Mouse (Mus musculus) testis, postnatal 10 days (tissue): ENCODE results near the gene Snrk.
A peak's percentile ranks its signal among the peaks of the same experiment; 100 is the strongest.
"Not testable (repeated sequence)": the region's sequence is repeated elsewhere in the genome, so short reads cannot be mapped to it uniquely, and the experiment has no call there.

Experiments
- DNase-seq: peaks from one replicate; pipeline ENCODE4 v3.0.0; 2021; ENCODE audit warnings: low spot score

The Snrk gene

GRCm38 (mm10) chr9:122143219-122143618 is 26.2 kb downstream of the Snrk start:
- DNase-seq = no peak

DNA sequence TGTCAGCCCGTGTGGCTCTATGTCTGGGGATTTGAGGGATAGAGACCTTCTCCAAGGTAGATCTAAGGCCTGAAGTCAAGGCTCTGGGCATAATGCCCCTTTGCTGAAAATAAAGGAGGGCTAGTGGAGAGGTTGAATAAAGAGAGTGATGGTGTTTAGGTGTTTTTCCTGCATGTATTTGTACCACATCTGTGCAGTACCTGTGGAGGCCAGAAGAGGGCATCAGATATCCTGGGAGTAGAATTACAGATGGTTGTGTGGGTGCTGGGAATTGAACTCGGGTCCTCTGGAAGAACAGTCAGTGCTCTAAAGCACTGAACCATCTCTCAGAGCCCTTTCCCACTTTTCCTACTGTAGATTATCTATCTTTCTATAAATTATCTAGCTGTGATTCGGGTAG is 27.7 kb downstream of the Snrk start:
- DNase-seq = no peak

GRCm38 (mm10) chr9:122145677-122146076 is 28.6 kb downstream of the Snrk start:
- no peak for DNase-seq

- no peak for DNase-seq
Observed at GRCm38 (mm10) chr9:122146124-122146870, 29.2 kb downstream of the Snrk start.

DNA sequence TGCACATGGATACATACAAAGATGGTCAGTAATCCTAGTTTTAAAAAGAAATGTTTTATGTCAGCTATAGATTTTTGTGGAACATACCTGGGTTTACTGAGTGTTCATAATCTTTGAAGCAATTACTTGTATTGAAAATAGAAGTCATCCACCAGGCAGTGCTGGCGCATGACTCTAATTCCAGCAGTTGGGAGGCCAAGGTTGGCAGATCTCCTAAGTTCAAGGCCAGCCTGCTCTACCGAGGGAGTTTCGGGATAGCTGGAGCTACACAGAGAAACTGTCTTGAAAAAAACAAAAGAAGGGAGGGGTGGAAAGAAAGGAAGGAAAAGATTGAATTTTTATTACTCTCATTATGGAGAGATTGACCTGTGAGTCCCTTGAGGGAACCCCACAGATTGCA is 31.3 kb downstream of the Snrk start:
- no peak for DNase-seq

- no peak for DNase-seq
Observed at GRCm38 (mm10) chr9:122149997-122150826, 33.1 kb downstream of the Snrk start.

DNA sequence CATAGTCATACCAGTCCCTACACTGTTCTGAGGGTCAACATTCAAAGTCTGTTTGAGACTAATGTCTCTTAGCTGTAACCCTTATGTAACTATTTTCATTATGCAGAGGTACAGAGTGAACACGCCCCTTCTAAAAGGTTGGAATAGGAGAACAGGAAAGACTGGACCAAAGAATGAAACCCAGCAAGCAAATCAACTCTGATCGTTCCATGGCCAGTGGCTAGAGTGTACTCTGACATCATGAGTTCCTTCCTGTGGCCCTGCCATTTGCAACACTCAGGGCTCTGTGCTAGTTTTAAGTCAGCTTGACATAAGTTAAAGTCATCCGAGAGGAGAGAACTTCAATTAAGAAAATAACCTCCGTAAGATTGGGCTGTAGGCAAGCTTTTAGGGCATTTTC is 35.0 kb downstream of the Snrk start:
- no peak for DNase-seq

DNA sequence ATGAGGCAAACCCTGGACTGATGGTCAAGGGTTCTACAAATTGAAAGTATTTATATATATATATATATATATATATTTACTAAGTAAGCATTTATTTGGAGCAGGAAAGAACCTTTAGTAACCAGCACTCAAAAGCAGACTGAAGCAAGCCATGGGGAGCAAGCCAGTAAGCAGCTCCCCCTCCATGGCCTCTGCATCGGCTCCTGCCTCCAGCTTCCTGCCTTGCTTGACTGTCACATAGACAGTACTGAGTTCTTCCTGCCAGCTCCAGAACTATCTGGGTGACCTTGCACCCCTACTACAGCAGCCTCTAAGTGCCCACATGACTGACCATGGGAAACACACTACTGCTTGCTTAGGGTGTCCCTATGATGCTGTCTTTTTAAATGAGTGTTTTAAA is 35.4 kb downstream of the Snrk start:
- no peak for DNase-seq

DNA sequence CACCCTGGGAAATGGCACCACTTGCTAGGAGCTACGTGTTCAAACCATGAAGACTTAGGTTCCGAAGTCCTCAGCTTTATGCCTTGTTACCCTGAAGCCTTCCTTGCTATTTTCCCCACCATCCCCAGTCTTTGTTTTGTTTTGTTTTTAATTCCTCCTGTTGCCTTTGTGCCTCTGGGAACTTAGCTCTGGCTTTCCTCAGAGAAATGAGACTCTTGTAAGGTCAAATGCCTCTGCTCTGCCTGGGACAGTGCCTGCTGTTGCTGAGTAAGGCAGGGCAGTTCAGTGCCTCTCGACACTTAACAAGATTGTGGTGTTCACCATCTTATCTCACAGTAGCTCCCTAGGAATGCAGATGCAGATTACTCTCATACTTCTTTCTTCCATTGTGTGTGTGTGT is 36.4 kb downstream of the Snrk start:
- DNase-seq = no peak

DNA sequence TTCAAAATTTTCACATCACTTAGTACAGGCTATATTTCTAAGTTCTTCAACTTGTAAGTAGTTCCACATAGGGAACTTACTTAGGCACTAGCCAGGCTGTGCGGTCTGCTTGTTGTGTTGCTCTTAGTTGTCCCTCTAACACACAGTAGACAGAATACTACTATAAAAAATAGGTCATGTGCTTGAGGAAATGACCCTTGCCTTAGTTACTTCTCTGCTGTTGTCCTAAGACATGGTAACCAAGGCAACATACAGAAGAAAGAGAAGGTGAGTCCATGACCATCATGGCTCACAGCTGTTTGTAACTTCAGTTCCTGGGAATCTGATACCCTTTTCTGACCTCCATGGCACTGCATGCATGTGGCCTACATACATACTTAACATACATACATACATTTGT is 38.1 kb downstream of the Snrk start:
- no peak for DNase-seq

- no peak for DNase-seq
Observed at GRCm38 (mm10) chr9:122156389-122157078, 39.5 kb downstream of the Snrk start.

GRCm38 (mm10) chr9:122157079-122157441 is 40.0 kb downstream of the Snrk start:
- DNase-seq = no peak

DNA sequence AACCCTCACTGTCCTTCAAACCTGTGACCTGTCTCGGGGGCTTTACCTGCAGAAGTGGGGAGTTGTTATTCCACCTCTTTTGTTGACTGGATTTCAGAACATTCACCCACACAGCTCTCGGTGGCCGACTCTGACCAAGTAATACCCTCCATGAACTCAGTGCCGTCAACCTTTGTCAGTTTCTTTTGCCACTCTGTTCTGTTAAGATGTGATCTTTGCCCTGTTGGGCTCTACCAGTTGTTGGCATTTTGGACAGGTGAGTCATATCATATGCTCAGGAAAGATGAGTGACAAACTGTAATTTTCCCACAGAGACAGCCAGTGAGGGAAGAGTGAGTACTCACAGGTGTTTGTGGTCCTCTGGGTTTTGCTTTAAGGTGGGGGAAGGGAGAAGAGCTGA is 47.5 kb downstream of the Snrk start:
- no peak for DNase-seq

- not testable (repeated sequence) for DNase-seq
Observed at GRCm38 (mm10) chr9:122167719-122168118, 50.7 kb downstream of the Snrk start.

DNA sequence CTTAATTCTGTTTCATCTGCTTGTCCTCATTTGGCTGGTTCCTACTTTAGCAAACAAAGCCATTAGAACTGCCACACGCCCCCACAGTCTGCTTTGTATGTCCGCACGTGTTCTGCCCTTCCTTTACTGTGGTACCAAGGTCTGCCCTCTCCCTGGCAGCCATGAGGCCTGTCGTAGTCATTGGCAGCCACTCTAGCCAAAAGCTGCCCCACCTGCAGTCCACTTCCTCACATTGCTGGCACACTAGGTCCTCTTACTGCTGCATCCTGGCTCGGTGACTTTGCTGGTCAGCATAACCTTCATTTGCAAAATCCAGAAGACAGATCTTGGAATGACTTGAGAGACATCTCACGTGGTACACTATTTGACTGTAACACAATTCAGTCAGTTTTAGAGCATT is 52.8 kb downstream of the Snrk start:
- DNase-seq = no peak

GRCm38 (mm10) chr9:122172612-122173186 is 55.6 kb downstream of the Snrk start:
- DNase-seq = no peak

GRCm38 (mm10) chr9:122173405-122174233 is 56.6 kb downstream of the Snrk start:
- DNase-seq = no peak

DNA sequence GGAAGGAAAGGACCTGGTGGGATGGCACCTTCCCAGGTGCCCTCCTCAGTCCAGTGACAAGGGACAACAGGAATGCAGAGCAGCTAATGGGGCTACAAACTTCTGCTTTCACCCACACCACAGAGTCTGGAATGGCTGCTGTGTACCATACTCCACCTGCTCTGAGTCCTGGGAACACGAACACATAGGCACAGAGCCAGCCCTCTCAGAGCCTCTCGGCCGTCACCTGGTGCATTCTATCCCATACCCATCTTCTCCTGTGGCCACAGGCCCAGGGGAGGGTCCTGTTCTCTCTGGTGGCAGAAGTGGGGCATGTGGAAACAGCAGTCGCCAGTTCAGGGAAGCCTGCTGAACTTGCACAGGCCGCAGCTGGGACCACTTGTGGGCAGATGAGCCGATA is 57.7 kb downstream of the Snrk start:
- DNase-seq = no peak

DNA sequence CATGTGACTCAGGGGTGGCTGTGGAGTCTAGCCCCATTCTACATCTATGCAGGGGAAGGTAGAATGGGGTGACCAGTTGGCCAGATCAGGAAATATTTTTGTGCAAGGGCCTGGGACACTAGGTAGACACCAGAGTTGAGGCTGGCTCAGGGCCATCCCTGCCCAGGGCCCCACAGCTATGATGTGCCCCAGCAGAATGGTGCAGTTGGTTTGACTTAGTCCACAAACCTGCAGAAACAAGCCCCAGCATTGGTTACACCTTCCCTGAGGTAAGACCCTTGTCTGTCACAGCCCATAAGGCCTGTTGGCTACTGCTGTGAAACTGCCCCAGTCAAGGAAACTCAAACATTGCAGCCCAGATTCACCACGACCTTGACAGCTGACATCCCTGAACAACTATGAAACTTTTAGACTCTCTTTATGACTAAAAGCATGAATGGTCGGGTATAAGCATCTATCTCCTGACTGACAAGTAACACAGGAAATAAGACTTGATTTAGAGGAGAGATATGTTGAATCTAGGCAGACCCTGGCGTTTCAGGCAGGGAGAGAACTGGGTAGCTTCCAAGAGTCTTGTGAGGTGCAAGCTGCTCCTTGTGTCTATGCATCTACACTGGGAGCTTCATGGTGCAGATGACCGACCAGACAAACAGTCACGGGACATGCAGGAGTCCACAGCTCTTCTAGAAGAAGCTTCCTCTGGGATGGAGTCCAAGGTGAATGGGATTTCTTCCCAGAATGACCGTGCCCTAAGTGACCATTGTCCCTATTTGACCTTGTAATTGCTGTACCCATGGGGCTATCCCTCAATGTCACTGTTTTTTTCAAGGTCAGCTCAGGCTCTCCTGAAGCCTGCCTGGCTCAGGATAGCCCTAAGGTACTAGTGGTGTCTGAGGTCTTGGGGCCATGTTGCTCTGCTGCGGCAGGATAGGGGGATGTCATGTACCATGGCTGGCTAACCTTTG is 60.5 kb downstream of the Snrk start:
- peak; percentile 35 for DNase-seq

DNA sequence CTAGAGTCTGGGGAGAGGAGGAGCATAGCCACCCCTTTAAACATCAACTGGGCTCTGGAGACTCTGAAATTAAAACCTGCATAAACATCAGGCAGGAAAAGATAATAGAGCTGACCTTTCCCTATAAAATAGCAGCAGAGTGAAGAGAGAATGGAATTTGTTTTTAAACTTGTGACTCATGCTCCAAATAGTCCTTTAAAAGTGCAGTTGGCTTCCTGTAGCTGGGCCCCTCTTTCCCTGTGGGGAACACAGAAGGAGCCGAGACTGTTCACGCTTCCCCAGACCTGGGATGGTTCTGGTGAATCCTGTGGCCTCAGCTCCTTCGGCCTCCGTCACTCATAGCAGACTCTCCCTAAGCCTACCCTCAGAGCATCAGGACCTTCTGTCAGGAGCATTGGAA is 61.4 kb downstream of the Snrk start:
- no peak for DNase-seq

DNA sequence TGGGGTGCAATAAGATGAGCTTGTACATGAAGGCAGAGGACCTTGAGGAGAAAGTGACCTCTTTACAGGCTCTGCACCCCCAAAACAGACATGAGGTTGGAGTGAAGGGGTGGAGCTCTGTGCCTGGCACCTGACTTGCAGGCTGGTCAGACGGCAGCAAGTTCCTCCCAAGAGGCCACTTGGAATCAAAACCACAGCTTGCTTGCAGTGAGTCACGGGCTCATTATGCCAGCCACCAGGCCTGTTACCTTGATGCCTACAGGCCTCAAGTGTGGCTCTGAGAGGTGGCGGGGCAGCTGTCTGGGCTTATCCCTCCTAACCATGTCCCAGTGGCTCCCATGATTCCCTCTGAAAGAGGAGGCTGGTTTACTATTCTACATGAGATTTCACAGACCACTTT is 63.0 kb downstream of the Snrk start:
- DNase-seq = no peak
